Mouse (Mus musculus): ENCODE measurements around the gene Mst1.
A peak's percentile ranks its signal among the peaks of the same experiment; 100 is the strongest.

Mst1 gene

GRCm38 (mm10) chr9:108057262-108057562, 23.0 kb upstream of the Mst1 start:
- DNase-seq (ENCODE audit: low spot score): no peak

DNA sequence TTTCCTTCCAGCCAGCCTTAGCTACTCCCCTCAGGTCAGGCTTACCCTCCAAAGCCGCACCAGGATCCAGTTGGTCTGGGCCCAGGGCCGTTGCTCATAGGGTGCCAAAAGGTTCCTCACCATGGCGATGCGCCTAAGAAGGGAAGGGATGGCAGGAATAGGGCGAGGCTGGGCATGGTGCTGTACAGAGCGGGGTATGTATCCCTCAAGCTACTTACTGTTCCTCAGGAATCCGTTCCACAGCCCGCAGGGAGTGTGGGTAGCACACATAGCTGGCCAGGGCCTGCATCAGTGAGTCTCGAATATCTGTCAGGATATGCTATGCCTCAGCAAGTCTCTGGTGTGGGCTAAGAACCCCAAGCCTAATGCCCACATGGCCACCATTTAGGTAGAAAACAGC, 21.9 kb upstream of the Mst1 start:
- no peak for DNase-seq (ENCODE audit: low spot score)

GRCm38 (mm10) chr9:108062142-108062541, 18.1 kb upstream of the Mst1 start:
- DNase-seq (ENCODE audit: low spot score): no peak

DNA sequence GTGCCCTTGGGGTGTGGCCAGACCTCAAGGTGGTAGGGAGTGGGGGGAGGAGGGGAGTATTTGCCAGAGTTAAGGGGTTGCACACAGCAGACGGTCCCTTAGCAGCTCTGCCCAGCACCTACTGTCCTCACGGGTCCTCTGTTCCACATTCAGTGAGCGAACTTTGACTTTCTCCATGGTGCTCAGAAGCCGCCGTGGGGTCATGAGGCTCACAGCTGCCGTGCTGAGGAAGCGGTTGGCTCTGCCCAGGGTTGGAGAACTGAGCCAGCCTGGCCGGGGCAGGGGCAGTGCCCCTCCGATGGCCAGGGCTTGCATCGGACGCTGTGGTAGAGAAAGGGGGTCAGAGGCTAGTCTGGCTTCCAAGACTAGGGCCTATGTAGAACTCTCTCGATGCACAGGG, 16.9 kb upstream of the Mst1 start:
- no peak for DNase-seq (ENCODE audit: low spot score)

DNA sequence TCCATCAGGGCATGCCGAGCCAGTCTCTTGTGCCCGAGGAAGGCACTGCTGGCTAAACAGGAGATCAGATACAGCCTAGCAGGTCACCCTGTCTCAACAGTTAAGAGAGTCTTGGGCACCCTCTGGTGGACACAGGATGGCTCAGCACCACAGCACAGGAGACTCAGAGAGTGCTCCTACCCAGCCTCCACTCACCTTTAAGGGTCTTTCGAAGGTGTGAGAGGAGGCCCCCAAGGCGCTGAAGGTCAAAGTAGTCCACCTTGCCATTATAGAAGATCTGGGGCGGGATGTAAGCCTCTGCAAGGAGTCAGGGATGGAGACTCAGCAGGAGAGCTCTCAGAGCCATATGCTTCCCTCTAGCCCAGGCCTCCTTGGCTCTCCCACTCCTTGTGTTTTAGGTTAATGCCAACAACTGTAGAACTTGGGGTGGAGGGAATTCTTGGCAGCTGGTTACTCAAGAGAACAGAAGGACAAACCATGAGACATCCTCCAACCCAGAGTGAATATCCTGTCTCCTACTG, 14.7 kb upstream of the Mst1 start:
- peak; percentile 72 for DNase-seq (ENCODE audit: low spot score)

- DNase-seq (ENCODE audit: low spot score): no peak
Observed at GRCm38 (mm10) chr9:108067199-108067598, 13.0 kb upstream of the Mst1 start.

DNA sequence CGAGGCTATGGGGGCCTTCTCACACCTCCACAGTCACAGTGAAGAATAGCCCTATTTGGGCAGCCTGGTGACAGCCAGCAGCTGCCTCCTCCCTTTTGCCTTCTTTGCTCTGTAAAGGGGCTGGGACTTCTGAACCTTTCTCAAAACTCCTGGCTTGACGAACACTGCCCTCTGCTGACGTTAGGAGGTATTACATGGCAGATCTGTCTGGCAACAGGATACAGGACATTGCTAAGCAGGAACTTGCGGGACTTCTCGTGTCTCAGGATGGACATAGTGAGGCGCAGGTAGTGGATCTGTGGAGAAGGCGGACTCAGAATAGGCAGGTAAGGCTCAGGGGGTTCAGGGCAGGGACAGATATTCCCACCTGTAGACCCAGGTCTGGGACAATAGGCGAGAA, 12.3 kb upstream of the Mst1 start:
- DNase-seq (ENCODE audit: low spot score): peak; percentile 86

DNA sequence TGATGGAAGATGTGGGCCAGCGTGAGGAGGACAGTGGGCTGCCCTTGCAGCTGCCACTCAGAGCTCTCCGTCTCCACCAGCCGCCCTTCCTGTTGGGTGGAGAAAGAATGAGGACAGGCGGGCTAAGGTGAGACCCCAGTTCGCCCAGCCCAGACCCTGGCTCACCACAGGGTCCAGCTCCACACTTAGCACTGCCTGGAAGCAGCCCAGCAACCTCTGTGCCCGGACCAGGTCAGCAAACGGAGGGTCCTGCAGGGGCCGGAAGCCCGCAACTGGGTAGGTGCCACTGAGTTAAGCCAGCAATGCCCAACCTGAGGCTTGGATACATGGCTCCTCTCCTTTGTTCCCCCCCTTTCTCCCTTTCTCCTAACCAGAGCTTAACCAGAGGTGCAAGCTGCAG, 11.2 kb upstream of the Mst1 start:
- DNase-seq (ENCODE audit: low spot score): no peak

GRCm38 (mm10) chr9:108069529-108069928, 10.7 kb upstream of the Mst1 start:
- no peak for DNase-seq (ENCODE audit: low spot score)

DNA sequence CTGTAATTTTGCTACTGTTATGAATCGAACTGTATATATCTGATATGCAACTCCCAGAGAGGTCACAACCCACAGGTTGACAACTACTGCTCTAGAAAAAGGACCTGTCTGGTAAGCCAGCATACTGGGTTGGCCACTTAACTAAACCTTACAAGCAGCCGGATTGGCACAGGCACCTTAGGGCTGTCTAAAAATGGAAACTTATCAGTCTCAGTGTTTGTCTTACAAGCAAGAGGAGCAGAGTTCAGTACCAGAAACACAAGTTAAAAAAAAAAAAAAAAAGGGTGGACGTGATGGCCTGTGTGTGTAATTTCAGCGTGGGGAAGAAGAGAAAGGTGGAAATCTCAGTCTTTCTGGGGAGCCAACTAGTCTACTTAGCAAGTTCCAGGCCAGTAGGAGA, 8.4 kb upstream of the Mst1 start:
- no peak for DNase-seq (ENCODE audit: low spot score)

DNA sequence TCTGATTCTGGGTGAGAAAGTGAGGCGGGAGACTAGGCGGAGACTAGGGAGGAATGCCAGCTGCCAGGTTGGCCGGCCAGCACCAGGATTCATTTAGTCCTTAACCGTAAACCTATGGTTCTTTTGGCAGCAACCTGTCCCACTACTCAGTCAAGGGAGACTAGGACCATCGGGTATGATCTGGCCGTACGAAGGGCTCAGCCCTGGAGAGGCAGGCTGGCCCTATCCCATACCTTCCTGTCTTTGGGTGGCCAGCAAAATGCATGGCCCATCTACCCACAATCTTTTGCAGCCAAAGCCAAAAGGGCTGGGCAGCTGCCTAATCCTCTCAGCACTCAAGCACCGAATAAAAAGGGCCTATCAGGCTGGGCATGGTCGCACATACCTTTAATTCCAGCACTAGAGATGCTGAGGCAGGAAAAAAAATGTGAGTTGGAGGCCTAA, 7.7 kb upstream of the Mst1 start:
- no peak for DNase-seq (ENCODE audit: low spot score)

DNA sequence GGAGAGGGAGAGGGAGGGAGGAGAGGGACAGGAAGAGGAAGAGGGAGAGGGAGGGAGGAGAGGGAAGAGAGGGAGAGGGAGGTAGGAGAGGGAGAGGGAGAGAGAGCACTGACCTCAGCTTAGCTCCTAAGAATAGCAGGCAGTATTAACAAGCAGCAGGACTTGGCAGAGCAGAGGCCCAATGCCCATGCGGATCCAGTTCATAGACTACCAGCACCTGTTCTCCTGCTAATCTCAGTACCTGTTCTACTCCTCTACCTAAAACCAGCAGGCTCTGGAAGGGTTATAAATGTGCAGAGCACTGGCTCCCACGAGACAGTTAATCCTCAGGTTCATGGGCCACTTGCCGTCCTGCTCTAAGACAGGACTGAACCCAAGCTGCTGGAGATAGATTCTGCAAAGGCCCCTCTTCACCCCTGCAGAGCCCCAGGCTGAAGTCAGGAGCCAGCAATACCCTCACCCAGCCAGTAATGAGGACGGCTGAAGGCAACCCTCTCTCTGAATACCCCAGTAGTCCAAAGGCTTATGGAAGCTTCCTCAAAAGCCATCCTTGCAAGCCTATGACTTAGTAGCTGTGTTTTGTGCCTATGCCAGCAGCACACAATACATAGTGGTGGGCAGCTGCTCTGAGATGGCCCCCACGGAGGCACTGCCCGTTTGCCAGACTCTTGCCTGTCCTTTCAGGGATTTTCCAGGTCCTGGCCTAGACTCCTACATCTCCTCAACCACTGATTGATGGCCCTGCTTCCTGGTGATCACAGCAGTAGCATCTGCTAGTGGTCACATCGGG, 6.9 kb upstream of the Mst1 start:
- no peak for DNase-seq (ENCODE audit: low spot score)

DNA sequence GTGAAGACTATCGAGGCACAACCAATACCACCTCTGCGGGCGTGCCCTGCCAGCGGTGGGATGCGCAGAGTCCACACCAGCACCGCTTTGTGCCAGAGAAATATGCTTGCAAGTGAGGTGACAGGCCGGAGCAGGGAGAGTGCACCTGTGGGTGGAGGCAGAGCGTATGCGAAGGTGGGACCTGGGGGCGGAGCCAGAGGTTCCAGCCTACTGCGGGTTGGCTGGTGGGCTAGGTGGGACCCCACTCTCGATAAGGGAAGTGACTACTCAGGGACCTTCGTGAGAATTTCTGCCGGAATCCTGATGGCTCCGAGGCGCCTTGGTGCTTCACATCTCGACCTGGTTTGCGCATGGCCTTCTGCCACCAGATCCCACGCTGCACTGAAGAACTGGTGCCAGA, 2.3 kb downstream of the Mst1 start:
- no peak for DNase-seq (ENCODE audit: low spot score)

DNA sequence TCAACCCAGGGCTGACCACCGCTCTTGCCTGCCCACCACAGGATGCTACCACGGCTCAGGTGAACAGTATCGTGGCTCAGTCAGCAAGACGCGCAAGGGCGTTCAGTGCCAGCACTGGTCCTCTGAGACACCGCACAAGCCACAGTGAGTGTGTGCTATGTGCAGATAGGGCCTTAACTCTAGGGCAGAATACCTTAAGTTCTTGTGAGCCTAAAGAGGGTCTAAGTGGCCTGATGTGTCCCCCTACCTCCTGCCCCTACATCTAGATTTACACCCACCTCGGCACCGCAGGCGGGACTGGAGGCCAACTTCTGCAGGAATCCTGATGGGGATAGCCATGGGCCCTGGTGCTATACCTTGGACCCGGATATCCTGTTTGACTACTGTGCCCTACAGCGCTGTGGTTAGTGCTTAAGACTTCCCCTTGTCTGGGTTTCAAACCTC, 2.8 kb downstream of the Mst1 start, which contains the start of gene Rnf123:
Gene Rnf123 (minus strand): TSS at position 359 of the 444 bp plus-strand sequence.
- no peak for DNase-seq (ENCODE audit: low spot score)

DNA sequence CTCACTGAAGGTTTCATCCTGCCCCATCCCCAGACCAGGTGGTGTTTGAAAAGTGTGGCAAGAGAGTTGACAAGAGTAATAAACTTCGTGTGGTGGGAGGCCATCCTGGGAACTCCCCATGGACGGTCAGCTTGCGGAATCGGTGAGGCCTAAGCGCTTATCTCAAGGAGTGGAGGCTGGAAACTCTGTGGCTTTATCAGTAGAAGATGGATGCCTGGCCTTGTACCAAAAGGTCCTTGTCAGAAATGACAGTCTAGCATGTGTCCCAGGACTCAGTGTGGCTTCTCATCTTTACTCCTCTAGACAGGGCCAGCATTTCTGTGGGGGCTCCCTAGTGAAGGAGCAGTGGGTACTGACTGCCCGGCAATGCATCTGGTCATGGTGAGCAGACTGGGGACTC, 3.3 kb downstream of the Mst1 start:
- no peak for DNase-seq (ENCODE audit: low spot score)

GRCm38 (mm10) chr9:108085261-108085660, 5.0 kb downstream of the Mst1 start:
- no peak for DNase-seq (ENCODE audit: low spot score)

DNA sequence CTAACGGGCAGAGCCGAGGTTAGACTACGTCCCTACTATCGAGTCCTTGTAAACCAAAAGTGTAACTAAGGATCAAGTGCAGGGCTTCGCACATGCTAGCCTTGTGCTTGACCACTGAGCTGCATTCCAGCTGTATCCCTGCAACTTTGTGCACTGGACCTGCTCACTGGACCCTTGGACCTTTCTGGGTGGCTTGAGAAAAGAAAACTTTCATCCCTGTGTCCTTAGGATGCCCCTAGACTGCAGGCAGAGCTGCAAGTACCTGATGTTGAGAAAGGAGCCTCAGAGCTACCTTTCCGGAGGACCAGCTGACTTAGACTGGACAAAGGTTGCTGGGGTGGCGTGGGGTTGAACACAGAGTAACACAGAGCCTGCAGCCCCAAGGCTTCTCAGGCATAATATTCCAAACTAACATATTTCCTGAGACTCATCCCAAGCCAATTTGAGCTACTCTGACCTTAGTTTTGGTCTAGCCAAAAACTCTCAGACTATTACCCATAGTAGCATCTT, 10.4 kb downstream of the Mst1 start:
- DNase-seq (ENCODE audit: low spot score): no peak

- no peak for DNase-seq (ENCODE audit: low spot score)
Observed at GRCm38 (mm10) chr9:108093586-108093985, 13.3 kb downstream of the Mst1 start.

GRCm38 (mm10) chr9:108094184-108094941, 14.1 kb downstream of the Mst1 start, which contains the start of gene Apeh:
Apeh (minus strand) TSS chr9:108094606.
- DNase-seq (ENCODE audit: low spot score): peak; percentile 92

GRCm38 (mm10) chr9:108094998-108095411, 14.8 kb downstream of the Mst1 start:
- DNase-seq (ENCODE audit: low spot score): no peak

- DNase-seq (ENCODE audit: low spot score): peak; percentile 62
Observed at GRCm38 (mm10) chr9:108095518-108095917, 15.3 kb downstream of the Mst1 start.

DNA sequence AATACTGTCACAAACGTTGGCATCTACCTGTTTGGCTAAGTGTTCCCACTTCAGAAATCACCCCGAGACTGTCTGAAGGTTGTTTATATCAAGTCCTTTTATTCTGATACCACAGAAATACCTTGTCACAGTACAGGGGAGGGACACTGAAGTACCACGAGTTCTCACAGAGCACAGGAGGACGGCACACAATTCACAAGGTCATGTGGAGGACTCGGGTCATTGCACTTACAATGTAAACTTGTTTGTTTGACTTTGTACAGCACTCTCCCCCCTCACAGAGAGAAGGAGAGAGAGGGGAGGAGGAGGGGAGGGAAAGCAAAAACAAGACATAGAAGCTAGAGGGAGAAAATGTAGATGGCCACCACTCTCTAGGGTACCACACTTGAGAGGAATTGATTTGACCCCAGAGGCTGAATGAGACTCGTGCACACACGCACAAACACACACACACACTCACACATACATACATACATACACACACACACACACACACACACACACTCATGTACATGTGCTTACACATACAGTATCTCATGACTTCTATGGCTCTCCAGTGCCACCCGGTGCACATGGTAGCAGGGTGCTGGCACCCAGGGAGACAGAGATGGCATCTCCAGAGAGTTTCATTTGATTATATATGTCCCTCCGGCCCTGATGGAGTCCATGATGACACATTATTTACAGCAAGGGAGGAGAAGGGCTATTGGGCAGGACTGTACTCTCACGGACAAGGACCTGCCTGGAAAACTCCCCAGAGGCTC, 15.9 kb downstream of the Mst1 start:
- DNase-seq (ENCODE audit: low spot score): no peak

Measured in layer of hippocampus, adult 11-12 months (tissue).